Mouse (Mus musculus): ENCODE results near the gene Pbx4. TPM values are rescaled to one million over a fixed set of nuclear protein-coding genes. Genes with fewer than 3 reads are reported as not detected.

Gene Pbx4
- polyA plus RNA-seq, 1 experiment from 2014 or later, result 13.4 TPM

- H3K9me3 ChIP-seq (ENCODE audit: control insufficient read depth, low read length), result no peaks in the 10 kb centered on the region
- ATAC-seq (ENCODE audit: low read depth), result no peak
- H3K4me2 ChIP-seq (ENCODE audit: low read depth, low read length), result no peak overlapping the region
- 83% methylated on average over 2 of the region's 2 CpGs for WGBS
- peaks cover 12% of the 10 kb centered on the region for H3K4me1 ChIP-seq (replicated peaks; ENCODE audit: control insufficient read depth, insufficient read depth, low read length)
- H3K4me3 ChIP-seq (ENCODE audit: low read length), result no peak overlapping the region
- H3K27me3 ChIP-seq (ENCODE audit: control insufficient read depth, insufficient read depth, low read depth, low read length), result no peaks in the 10 kb centered on the region
- no peak overlapping the region for H3K9ac ChIP-seq (ENCODE audit: low read length)
- no peak overlapping the region for H3K27ac ChIP-seq (ENCODE audit: low read length)
- H3K36me3 ChIP-seq (ENCODE audit: control insufficient read depth, insufficient read depth, low read length), result peaks cover 19% of the 10 kb centered on the region
Measured at GRCm38 (mm10) chr8:69906260-69906659, 74.0 kb downstream of the Pbx4 start.

GRCm38 (mm10) chr8:69907106-69907505, 74.8 kb downstream of the Pbx4 start:
- H3K36me3 ChIP-seq (ENCODE audit: control insufficient read depth, insufficient read depth, low read length), result peaks cover 25% of the 10 kb centered on the region
- H3K9me3 ChIP-seq (ENCODE audit: control insufficient read depth, low read length), result no peaks in the 10 kb centered on the region
- no peak overlapping the region for H3K9ac ChIP-seq (ENCODE audit: low read length)
- no peak overlapping the region for H3K27ac ChIP-seq (ENCODE audit: low read length)
- H3K4me2 ChIP-seq (ENCODE audit: low read depth, low read length), result no peak overlapping the region
- 68% methylated on average over 2 of the region's 2 CpGs for WGBS
- no peak for ATAC-seq (ENCODE audit: low read depth)
- no peaks in the 10 kb centered on the region for H3K27me3 ChIP-seq (ENCODE audit: control insufficient read depth, insufficient read depth, low read depth, low read length)
- H3K4me1 ChIP-seq (replicated peaks; ENCODE audit: control insufficient read depth, insufficient read depth, low read length), result peaks cover 8% of the 10 kb centered on the region
- H3K4me3 ChIP-seq (ENCODE audit: low read length), result no peak overlapping the region

- H3K4me2 ChIP-seq (ENCODE audit: low read depth, low read length), result no peak overlapping the region
- no peak for ATAC-seq (ENCODE audit: low read depth)
- H3K27ac ChIP-seq (ENCODE audit: low read length), result no peak overlapping the region
- H3K27me3 ChIP-seq (ENCODE audit: control insufficient read depth, insufficient read depth, low read depth, low read length), result no peaks in the 10 kb centered on the region
- H3K9me3 ChIP-seq (ENCODE audit: control insufficient read depth, low read length), result no peaks in the 10 kb centered on the region
- H3K4me1 ChIP-seq (replicated peaks; ENCODE audit: control insufficient read depth, insufficient read depth, low read length), result no peaks in the 10 kb centered on the region
- H3K9ac ChIP-seq (ENCODE audit: low read length), result no peak overlapping the region
- no peak overlapping the region for H3K4me3 ChIP-seq (ENCODE audit: low read length)
- WGBS, result 88% methylated on average over 13 of the region's 13 CpGs
- H3K36me3 ChIP-seq (ENCODE audit: control insufficient read depth, insufficient read depth, low read length), result peaks cover 63% of the 10 kb centered on the region
Measured at GRCm38 (mm10) chr8:69911917-69912316, 79.6 kb downstream of the Pbx4 start.

GRCm38 (mm10) chr8:69912478-69913074, 80.3 kb downstream of the Pbx4 start:
- Histone ChIP-seq H3K27me3 (ENCODE audit: control insufficient read depth, insufficient read depth, low read depth, low read length) (no peaks in the 10 kb centered on the region), H3K27ac (ENCODE audit: low read length) (no peak overlapping the region), H3K4me2 (ENCODE audit: low read depth, low read length) (no peak overlapping the region), H3K4me3 (ENCODE audit: low read length) (no peak overlapping the region), H3K9ac (ENCODE audit: low read length) (no peak overlapping the region), H3K36me3 (ENCODE audit: control insufficient read depth, insufficient read depth, low read length) (peaks cover 67% of the 10 kb centered on the region), H3K9me3 (ENCODE audit: control insufficient read depth, low read length) (no peaks in the 10 kb centered on the region), H3K4me1 (replicated peaks; ENCODE audit: control insufficient read depth, insufficient read depth, low read length) (no peaks in the 10 kb centered on the region)
- ATAC-seq (ENCODE audit: low read depth), result no peak
- 86% methylated on average over 12 of the region's 12 CpGs for WGBS

GRCm38 (mm10) chr8:69914526-69914925, 82.2 kb downstream of the Pbx4 start:
- Histone ChIP-seq H3K9me3 (ENCODE audit: control insufficient read depth, low read length) (no peaks in the 10 kb centered on the region), H3K36me3 (ENCODE audit: control insufficient read depth, insufficient read depth, low read length) (peaks cover 62% of the 10 kb centered on the region), H3K4me2 (ENCODE audit: low read depth, low read length) (no peak overlapping the region), H3K27ac (ENCODE audit: low read length) (no peak overlapping the region), H3K27me3 (ENCODE audit: control insufficient read depth, insufficient read depth, low read depth, low read length) (no peaks in the 10 kb centered on the region), H3K4me1 (replicated peaks; ENCODE audit: control insufficient read depth, insufficient read depth, low read length) (peaks cover 3% of the 10 kb centered on the region; the same call in 1 of the 2 replicates), H3K9ac (ENCODE audit: low read length) (no peak overlapping the region), H3K4me3 (ENCODE audit: low read length) (no peak overlapping the region)
- WGBS, result 80% methylated on average over 4 of the region's 4 CpGs
- no peak for ATAC-seq (ENCODE audit: low read depth)

GRCm38 (mm10) chr8:69915748-69916147, 83.5 kb downstream of the Pbx4 start:
- ATAC-seq (ENCODE audit: low read depth), result no peak
- Histone ChIP-seq H3K4me2 (ENCODE audit: low read depth, low read length) (no peak overlapping the region), H3K27ac (ENCODE audit: low read length) (no peak overlapping the region), H3K4me3 (ENCODE audit: low read length) (no peak overlapping the region), H3K27me3 (ENCODE audit: control insufficient read depth, insufficient read depth, low read depth, low read length) (no peaks in the 10 kb centered on the region), H3K36me3 (ENCODE audit: control insufficient read depth, insufficient read depth, low read length) (peaks cover 51% of the 10 kb centered on the region), H3K4me1 (replicated peaks; ENCODE audit: control insufficient read depth, insufficient read depth, low read length) (peaks cover 10% of the 10 kb centered on the region), H3K9ac (ENCODE audit: low read length) (no peak overlapping the region), H3K9me3 (ENCODE audit: control insufficient read depth, low read length) (no peaks in the 10 kb centered on the region)
- WGBS, result 41% methylated on average over 5 of the region's 5 CpGs

- no peak overlapping the region for H3K4me3 ChIP-seq (ENCODE audit: low read length)
- no peak overlapping the region for H3K9ac ChIP-seq (ENCODE audit: low read length)
- H3K4me1 ChIP-seq (replicated peaks; ENCODE audit: control insufficient read depth, insufficient read depth, low read length), result peaks cover 12% of the 10 kb centered on the region
- H3K27ac ChIP-seq (ENCODE audit: low read length), result no peak overlapping the region
- no peak; the same call in 1 of the 2 replicates for ATAC-seq (ENCODE audit: low read depth)
- H3K36me3 ChIP-seq (ENCODE audit: control insufficient read depth, insufficient read depth, low read length), result peaks cover 32% of the 10 kb centered on the region
- H3K9me3 ChIP-seq (ENCODE audit: control insufficient read depth, low read length), result no peaks in the 10 kb centered on the region
- no peak overlapping the region for H3K4me2 ChIP-seq (ENCODE audit: low read depth, low read length)
- no peaks in the 10 kb centered on the region for H3K27me3 ChIP-seq (ENCODE audit: control insufficient read depth, insufficient read depth, low read depth, low read length)
Measured at GRCm38 (mm10) chr8:69918506-69918905, 86.2 kb downstream of the Pbx4 start.

- 0 out of 2 replicates have a peak overlapping the region, but pooled peaks have one; percentile 24 for H3K27ac ChIP-seq (ENCODE audit: low read length)
- H3K36me3 ChIP-seq (ENCODE audit: control insufficient read depth, insufficient read depth, low read length), result peaks cover 27% of the 10 kb centered on the region
- no peak overlapping the region for H3K4me3 ChIP-seq (ENCODE audit: low read length)
- H3K9ac ChIP-seq (ENCODE audit: low read length), result no peak overlapping the region
- WGBS, result 61% methylated on average over 1 of the region's 1 CpGs
- ATAC-seq (ENCODE audit: low read depth), result peak; percentile 65
- H3K27me3 ChIP-seq (ENCODE audit: control insufficient read depth, insufficient read depth, low read depth, low read length), result no peaks in the 10 kb centered on the region
- peaks cover 12% of the 10 kb centered on the region for H3K4me1 ChIP-seq (replicated peaks; ENCODE audit: control insufficient read depth, insufficient read depth, low read length)
- H3K9me3 ChIP-seq (ENCODE audit: control insufficient read depth, low read length), result no peaks in the 10 kb centered on the region
- no peak overlapping the region for H3K4me2 ChIP-seq (ENCODE audit: low read depth, low read length)
Measured at GRCm38 (mm10) chr8:69919010-69919409, 86.7 kb downstream of the Pbx4 start.

- Histone ChIP-seq H3K27me3 (ENCODE audit: control insufficient read depth, insufficient read depth, low read depth, low read length) (no peaks in the 10 kb centered on the region), H3K27ac (ENCODE audit: low read length) (no peak overlapping the region), H3K9ac (ENCODE audit: low read length) (no peak overlapping the region), H3K36me3 (ENCODE audit: control insufficient read depth, insufficient read depth, low read length) (peaks cover 18% of the 10 kb centered on the region), H3K4me3 (ENCODE audit: low read length) (no peak overlapping the region), H3K9me3 (ENCODE audit: control insufficient read depth, low read length) (no peaks in the 10 kb centered on the region), H3K4me1 (replicated peaks; ENCODE audit: control insufficient read depth, insufficient read depth, low read length) (peaks cover 12% of the 10 kb centered on the region), H3K4me2 (ENCODE audit: low read depth, low read length) (no peak overlapping the region)
- ATAC-seq (ENCODE audit: low read depth), result peak; percentile 29; the same call in 1 of the 2 replicates
- WGBS, result 29% methylated on average over 11 of the region's 11 CpGs
Measured at GRCm38 (mm10) chr8:69919876-69920662, 87.8 kb downstream of the Pbx4 start.
